Mouse (Mus musculus): ENCODE results near the gene Map4k4.

The Map4k4 gene

GRCm38 (mm10) chr1:40000899-40001298 is 100.2 kb downstream of the Map4k4 start:
- DNase-seq (ENCODE audit: low spot score) = peak; percentile 20

GRCm38 (mm10) chr1:40002129-40002727 is 101.5 kb downstream of the Map4k4 start:
- no peak for DNase-seq (ENCODE audit: low spot score)

- no peak for DNase-seq (ENCODE audit: low spot score)
Measured at GRCm38 (mm10) chr1:40006043-40006651, 105.4 kb downstream of the Map4k4 start.

GRCm38 (mm10) chr1:40007962-40008471 is 107.3 kb downstream of the Map4k4 start:
- DNase-seq (ENCODE audit: low spot score) = no peak

GRCm38 (mm10) chr1:40012696-40013095 is 112.0 kb downstream of the Map4k4 start:
- DNase-seq (ENCODE audit: low spot score) = no peak

- no peak for DNase-seq (ENCODE audit: low spot score)
Measured at GRCm38 (mm10) chr1:40015066-40015678, 114.5 kb downstream of the Map4k4 start.

- no peak for DNase-seq (ENCODE audit: low spot score)
Measured at GRCm38 (mm10) chr1:40021617-40022016, 120.9 kb downstream of the Map4k4 start.

GRCm38 (mm10) chr1:40022472-40023135 is 121.9 kb downstream of the Map4k4 start:
- no peak for DNase-seq (ENCODE audit: low spot score)

GRCm38 (mm10) chr1:40023206-40023605 is 122.5 kb downstream of the Map4k4 start:
- no peak for DNase-seq (ENCODE audit: low spot score)

- DNase-seq (ENCODE audit: low spot score) = no peak
Measured at GRCm38 (mm10) chr1:40023748-40024147, 123.0 kb downstream of the Map4k4 start.

GRCm38 (mm10) chr1:40024554-40025320 is 124.0 kb downstream of the Map4k4 start:
- DNase-seq (ENCODE audit: low spot score) = no peak

- DNase-seq (ENCODE audit: low spot score) = no peak
Measured at GRCm38 (mm10) chr1:40025416-40025815, 124.7 kb downstream of the Map4k4 start.

GRCm38 (mm10) chr1:40027116-40027620 is 126.5 kb downstream of the Map4k4 start:
- DNase-seq (ENCODE audit: low spot score) = no peak

- no peak for DNase-seq (ENCODE audit: low spot score)
Measured at GRCm38 (mm10) chr1:40028207-40028998, 127.7 kb downstream of the Map4k4 start.

GRCm38 (mm10) chr1:40029597-40029996 is 128.9 kb downstream of the Map4k4 start:
- no peak for DNase-seq (ENCODE audit: low spot score)

- no peak for DNase-seq (ENCODE audit: low spot score)
Measured at GRCm38 (mm10) chr1:40030287-40030975, 129.7 kb downstream of the Map4k4 start.

GRCm38 (mm10) chr1:40030976-40031356 is 130.3 kb downstream of the Map4k4 start:
- no peak for DNase-seq (ENCODE audit: low spot score)

- no peak for DNase-seq (ENCODE audit: low spot score)
Measured at GRCm38 (mm10) chr1:40031626-40032025, 130.9 kb downstream of the Map4k4 start.

- DNase-seq (ENCODE audit: low spot score) = no peak
Measured at GRCm38 (mm10) chr1:40033315-40033714, 132.6 kb downstream of the Map4k4 start.

- DNase-seq (ENCODE audit: low spot score) = no peak
Measured at GRCm38 (mm10) chr1:40033743-40034420, 133.2 kb downstream of the Map4k4 start.

All from yolk sac, embryonic 10.5 days (tissue).